ENCODE assay signal across 7 mouse cellular contexts in genomic region chr2:113756924-113757524, GRCm38 (mm10). TPM values are rescaled to one million over a fixed set of nuclear protein-coding genes. Genes with fewer than 3 reads are reported as not detected.
DNase-seq lines count a peak whose midpoint lies in the region; ATAC-seq and TF ChIP-seq lines count a peak whose summit lies in the region.

No protein-coding gene starts in this region.

- no peak for TF ChIP-seq CTCF in lung, embryonic 14.5 days (IDR thresholded peaks at IDR 0.05; ENCODE audit: low read depth)
- no peak for TF ChIP-seq CTCF in embryonic fibroblast, embryonic 13.5 days (IDR thresholded peaks at IDR 0.05; ENCODE audit: borderline replicate concordance, insufficient read depth, low read length)

- H3K27me3 ChIP-seq in lung, embryonic 14.5 days (ENCODE audit: insufficient read depth, low read length): peaks cover 44% of the 10 kb centered on the region
- peaks cover 58% of the 10 kb centered on the region for H3K27me3 ChIP-seq in limb, embryonic 12.5 days
- H3K27me3 ChIP-seq in stomach, embryonic 15.5 days (replicated peaks): peaks cover 36% of the 10 kb centered on the region

- peak; percentile 24 for DNase-seq in lung, embryonic 14.5 days
- no peak for DNase-seq in lung, postnatal 25 days (ENCODE audit: low spot score)

- H3K9me3 ChIP-seq in lung, embryonic 14.5 days (ENCODE audit: low read depth, low read length): no peaks in the 10 kb centered on the region
- H3K9me3 ChIP-seq in limb, embryonic 12.5 days: no peaks in the 10 kb centered on the region
- no peaks in the 10 kb centered on the region for H3K9me3 ChIP-seq in stomach, embryonic 15.5 days

- H3K4me3 ChIP-seq in lung, embryonic 14.5 days (ENCODE audit: low read depth, low read length): peak overlapping the region; percentile 45
- H3K4me3 ChIP-seq in embryonic fibroblast, embryonic 13.5 days (ENCODE audit: insufficient read depth, low read length): peak overlapping the region; percentile 60
- H3K4me3 ChIP-seq in limb, embryonic 12.5 days (replicated peaks): peak overlapping the region; percentile 59
- H3K4me3 ChIP-seq in stomach, embryonic 15.5 days (replicated peaks): peak overlapping the region; percentile 49

- H3K36me3 ChIP-seq in lung, embryonic 14.5 days (ENCODE audit: insufficient read depth): no peaks in the 10 kb centered on the region
- no peaks in the 10 kb centered on the region for H3K36me3 ChIP-seq in limb, embryonic 12.5 days
- no peaks in the 10 kb centered on the region for H3K36me3 ChIP-seq in stomach, embryonic 15.5 days

- no peak overlapping the region for H3K27ac ChIP-seq in lung, embryonic 14.5 days (ENCODE audit: low read depth)
- H3K27ac ChIP-seq in embryonic fibroblast, embryonic 13.5 days (ENCODE audit: insufficient read depth, low read length): peak overlapping the region; percentile 37
- 0 out of 2 replicates have a peak overlapping the region, but pooled peaks have one; percentile 17 for H3K27ac ChIP-seq in limb, embryonic 12.5 days
- H3K27ac ChIP-seq in stomach, embryonic 15.5 days: no peak overlapping the region

- peak overlapping the region; percentile 20; the same call in 1 of the 2 replicates for H3K9ac ChIP-seq in lung, embryonic 14.5 days
- peak overlapping the region; percentile 60 for H3K9ac ChIP-seq in limb, embryonic 12.5 days (replicated peaks)
- H3K9ac ChIP-seq in stomach, embryonic 15.5 days: no peak overlapping the region

- TF ChIP-seq POLR2A in embryonic fibroblast, embryonic 13.5 days (IDR thresholded peaks at IDR 0.05; ENCODE audit: low read depth, low read length): peak; percentile 28; the same call in 1 of the 2 replicates

- 2% methylated on average over 12 of the region's 12 CpGs for WGBS in lung, embryonic 14.5 days
- WGBS in limb, embryonic 12.5 days: 2% methylated on average over 12 of the region's 12 CpGs
- 3% methylated on average over 12 of the region's 12 CpGs for WGBS in stomach, embryonic 15.5 days

- H3K4me1 ChIP-seq in lung, embryonic 14.5 days (ENCODE audit: insufficient read depth): peaks cover 7% of the 10 kb centered on the region; the same call in 1 of the 2 replicates
- H3K4me1 ChIP-seq in embryonic fibroblast, embryonic 13.5 days (ENCODE audit: control insufficient read depth, insufficient read depth, low read length): peaks cover 6% of the 10 kb centered on the region
- H3K4me1 ChIP-seq in limb, embryonic 12.5 days (replicated peaks): peaks cover 21% of the 10 kb centered on the region; the same call in 1 of the 2 replicates
- H3K4me1 ChIP-seq in stomach, embryonic 15.5 days: peaks cover 19% of the 10 kb centered on the region

- H3K4me2 ChIP-seq in lung, embryonic 14.5 days: peak overlapping the region; percentile 89
- H3K4me2 ChIP-seq in limb, embryonic 12.5 days: peak overlapping the region; percentile 97
- H3K4me2 ChIP-seq in stomach, embryonic 15.5 days: peak overlapping the region; percentile 88

- no peak for ATAC-seq in lung, embryonic 14.5 days (ENCODE audit: insufficient read depth)
- ATAC-seq in limb, embryonic 12.5 days (ENCODE audit: insufficient number of reproducible peaks, insufficient read depth, low FRiP score, low TSS enrichment, low read depth): no peak
- no peak for ATAC-seq in stomach, embryonic 15.5 days (ENCODE audit: insufficient read depth, low FRiP score, low read depth)
- no peak for ATAC-seq in megakaryocyte, adult 5-6 weeks (ENCODE audit: poor library complexity, severe bottlenecking)
- no peak for ATAC-seq in monocyte, adult 5-6 weeks (replicated peaks; ENCODE audit: insufficient number of reproducible peaks, low FRiP score, low TSS enrichment, poor library complexity, severe bottlenecking)

RNA-seq across cellular contexts. Expression of gene Grem1, which starts 1.4 kb away (rescaled TPM):
- polyA plus RNA-seq in lung, embryonic 14.5 days (2014; fragmentation: Nextera tagmentation; extraction: Ambion mirVana): 0.20 and 0.37 TPM in 2 replicates
- 311 and 551 TPM in 2 replicates for polyA plus RNA-seq in embryonic fibroblast, embryonic 13.5 days (2011; ENCODE audit: insufficient read length, low read depth, missing spikeins)
- 3.1 and 3.8 TPM in 2 replicates for polyA plus RNA-seq in limb, embryonic 12.5 days (2016; fragmentation: Nextera tagmentation; extraction: Ambion mirVana)
- 5.4 and 6.9 TPM in 2 replicates for polyA plus RNA-seq in stomach, embryonic 15.5 days (2015; fragmentation: Nextera tagmentation; extraction: Ambion mirVana)
- total RNA-seq in megakaryocyte, adult 5-6 weeks (2015): not detected in 2 replicates
- total RNA-seq in megakaryocyte, adult 5-6 weeks (2017): 0.15 TPM in 1 of 2 replicates, not detected in the other
- not detected in 3 replicates for total RNA-seq in monocyte, adult 5-6 weeks (2017)

Comparison
In these comparisons a context has a peak if more than half of its experiments do, and no peak if none do; other contexts are left out.
1. H3K27ac ChIP-seq: peak in embryonic fibroblast, embryonic 13.5 days (single experiment) and limb, embryonic 12.5 days (single experiment); none in lung, embryonic 14.5 days (single experiment) and stomach, embryonic 15.5 days (single experiment).
2. RNA of gene Grem1, which starts 1.4 kb away (polyA plus RNA-seq): 311 to 551 TPM in embryonic fibroblast, embryonic 13.5 days; 5.4 to 6.9 TPM in stomach, embryonic 15.5 days, 3.1 to 3.8 TPM in limb, embryonic 12.5 days and 0.20 to 0.37 TPM in lung, embryonic 14.5 days; every median in the first group is over 10 times any median in the second.
3. Peak in every context shown above with its lines, with median percentiles within 50 percentile points of each other: H3K4me2 ChIP-seq and H3K4me3 ChIP-seq.